Mouse (Mus musculus): ENCODE measurements around the gene Zfp831. TPM values are rescaled to one million over a fixed set of nuclear protein-coding genes. Genes with fewer than 3 reads are reported as not detected.

The Zfp831 gene
- polyA plus RNA-seq, 1 experiment from 2014 or later: not detected

Other genes starting within 250 kb of the Zfp831 start
- 114 and 118 TPM in 2 replicates for gene Nelfcd, start 227.7 kb upstream of the Zfp831 start, polyA plus RNA-seq (2015; fragmentation: Nextera tagmentation; extraction: Ambion mirVana)
- gene Ctsz, start 204.5 kb upstream of the Zfp831 start, polyA plus RNA-seq (2015; fragmentation: Nextera tagmentation; extraction: Ambion mirVana): 63.8 and 79.7 TPM in 2 replicates
- 0.50 and 0.79 TPM in 2 replicates for gene Tubb1, start 192.8 kb upstream of the Zfp831 start, polyA plus RNA-seq (2015; fragmentation: Nextera tagmentation; extraction: Ambion mirVana)
- gene Atp5e, start 179.4 kb upstream of the Zfp831 start, polyA plus RNA-seq (2015; fragmentation: Nextera tagmentation; extraction: Ambion mirVana): 656 and 712 TPM in 2 replicates
- gene Prelid3b, start 170.5 kb upstream of the Zfp831 start, polyA plus RNA-seq (2015; fragmentation: Nextera tagmentation; extraction: Ambion mirVana): 108 and 113 TPM in 2 replicates
- gene Edn3, start 117.1 kb downstream of the Zfp831 start, polyA plus RNA-seq (2015; fragmentation: Nextera tagmentation; extraction: Ambion mirVana): 6.3 and 7.8 TPM in 2 replicates